Mouse (Mus musculus) thymus, postnatal 4 days (tissue): ENCODE results near the gene Fscb.

Source experiments
- DNase-seq: peaks from one replicate; pipeline ENCODE4 v3.0.0; 2021

Gene Fscb

DNA sequence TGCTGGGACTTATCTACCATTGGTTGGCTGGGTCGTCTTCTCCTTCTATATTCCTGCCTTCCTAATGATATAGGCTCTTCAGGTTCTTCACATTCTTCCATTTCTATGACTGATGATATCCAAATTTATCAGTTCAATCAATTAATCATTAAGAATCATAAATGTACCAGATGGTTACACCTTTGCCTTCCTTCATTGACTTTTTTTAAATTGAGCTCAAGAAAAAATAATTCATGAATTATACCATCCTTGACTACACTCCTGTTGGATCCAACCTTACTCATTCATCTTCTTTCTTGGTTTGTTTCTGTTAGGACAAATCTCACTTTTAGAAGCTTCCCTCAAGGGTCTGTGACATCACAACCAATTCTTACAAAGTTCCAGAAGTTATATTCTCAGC is at the start of gene Fscb:
Gene Fscb, minus strand, starts transcription at position 101 of the 400 bp plus-strand sequence.
- no peak for DNase-seq

DNA sequence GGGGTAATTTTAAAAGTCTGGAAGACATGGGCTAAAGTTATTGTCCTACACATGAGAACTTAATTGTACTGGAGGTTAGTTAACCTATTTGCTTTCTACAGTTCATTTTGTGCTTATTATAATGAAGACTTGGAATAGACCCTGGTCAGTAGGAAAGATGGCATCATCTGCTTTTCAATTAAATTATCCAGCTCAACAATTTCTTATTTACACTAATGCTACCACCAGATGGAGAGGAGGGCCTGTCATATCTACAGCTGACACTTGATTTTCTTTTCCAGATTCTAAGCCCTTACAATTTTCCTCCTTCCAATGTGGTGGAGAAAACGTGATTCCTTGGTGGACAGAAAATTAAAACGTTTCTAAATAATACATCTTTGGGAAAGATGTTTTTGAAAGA is 42.3 kb upstream of the Fscb start:
- DNase-seq: no peak

DNA sequence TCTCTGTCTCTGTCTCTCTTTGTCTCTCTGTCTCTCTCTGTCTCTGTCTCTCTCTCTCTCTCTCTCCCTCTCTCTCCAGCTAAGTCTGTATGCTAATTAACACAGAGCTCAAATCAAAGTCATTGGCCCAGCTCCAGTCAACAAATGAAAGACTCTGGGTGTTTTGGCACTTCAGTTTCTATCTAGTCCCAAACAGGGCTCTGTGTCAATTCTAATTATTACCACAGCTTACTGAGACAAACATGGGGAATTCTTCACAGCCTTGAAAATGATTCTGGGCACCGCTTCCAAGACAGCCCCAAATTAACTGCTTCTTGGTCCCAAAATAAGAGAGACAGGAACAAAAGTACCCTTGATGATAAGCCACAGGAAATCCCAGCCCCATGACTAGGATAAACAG is 38.9 kb upstream of the Fscb start:
- DNase-seq: no peak

DNA sequence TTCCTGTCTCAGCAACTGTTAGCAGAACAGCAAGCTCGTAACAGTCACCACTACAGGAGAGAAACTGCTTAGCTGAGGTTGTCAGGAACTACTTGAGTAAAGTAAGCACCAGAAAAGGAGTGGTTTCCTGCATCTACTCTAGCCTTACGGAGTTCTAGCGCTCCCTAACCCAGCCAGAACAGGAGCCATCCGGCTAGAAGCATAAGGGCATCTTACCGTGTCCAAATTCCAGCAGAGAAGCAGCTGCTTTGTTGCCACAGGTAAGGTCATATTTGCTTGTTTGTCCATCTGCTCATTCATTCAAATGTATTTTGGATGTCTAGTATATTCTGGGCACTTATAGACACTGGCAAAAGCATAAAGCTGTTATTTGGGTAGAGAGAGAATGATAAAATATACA is 23.2 kb upstream of the Fscb start:
- DNase-seq: no peak

DNA sequence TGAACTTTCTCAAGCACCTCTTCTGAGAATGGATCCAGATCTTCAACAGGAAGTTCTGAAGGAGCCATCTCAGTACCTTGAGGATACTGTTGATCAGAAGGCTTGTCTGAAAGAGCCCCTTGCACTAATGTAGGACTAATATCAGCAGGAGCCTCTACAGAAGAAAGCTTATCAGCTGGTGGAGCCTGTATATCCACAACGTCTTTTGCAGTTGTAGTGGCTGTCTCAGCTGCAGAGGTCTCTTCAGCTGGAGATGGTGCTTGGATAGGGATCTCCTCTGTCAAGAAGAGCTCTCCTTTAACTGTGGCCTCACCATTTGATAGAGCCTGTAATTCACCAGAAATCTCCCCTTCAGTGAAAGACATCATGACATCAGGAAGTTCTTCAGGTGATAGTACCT is 875 bp downstream of the Fscb start:
- no peak for DNase-seq

DNA sequence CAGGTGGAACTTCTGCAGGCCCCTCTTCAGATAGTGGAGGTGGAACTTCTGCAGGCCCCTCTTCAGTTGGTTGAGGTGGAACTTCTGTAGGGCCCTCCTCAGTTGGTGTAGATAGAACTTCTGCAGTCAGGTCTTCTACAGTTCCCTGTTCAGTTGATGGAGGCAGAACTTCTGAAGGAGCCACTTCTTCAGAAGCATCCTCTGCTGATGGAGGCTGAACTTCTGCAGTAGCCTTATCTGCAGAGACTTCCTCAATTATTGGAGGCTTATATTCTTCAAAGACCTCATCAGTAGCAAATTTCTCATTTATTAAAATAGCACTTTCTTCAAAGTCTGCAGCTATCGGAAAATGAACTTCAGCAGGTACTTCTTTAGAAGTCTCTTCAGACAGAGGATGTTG is 1.4 kb downstream of the Fscb start:
- DNase-seq: no peak

DNA sequence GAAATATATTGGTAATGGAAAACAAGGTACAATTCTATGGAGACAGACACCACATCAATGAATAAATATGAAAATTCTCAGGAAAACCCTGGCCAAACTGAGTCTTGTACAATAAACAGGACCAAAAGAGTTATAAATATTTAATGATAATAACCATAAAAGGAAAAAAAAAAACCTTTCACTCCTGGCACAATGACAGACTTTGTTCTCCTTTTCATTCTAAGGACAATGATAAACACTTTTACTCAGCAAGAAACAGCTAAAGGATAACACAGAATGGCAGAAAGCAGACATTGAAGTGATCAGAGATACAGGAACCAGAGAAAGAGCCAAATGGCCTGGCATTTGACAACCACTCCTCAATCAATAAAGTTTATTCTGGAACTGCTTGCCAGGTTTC is 19.3 kb downstream of the Fscb start:
- no peak for DNase-seq

DNA sequence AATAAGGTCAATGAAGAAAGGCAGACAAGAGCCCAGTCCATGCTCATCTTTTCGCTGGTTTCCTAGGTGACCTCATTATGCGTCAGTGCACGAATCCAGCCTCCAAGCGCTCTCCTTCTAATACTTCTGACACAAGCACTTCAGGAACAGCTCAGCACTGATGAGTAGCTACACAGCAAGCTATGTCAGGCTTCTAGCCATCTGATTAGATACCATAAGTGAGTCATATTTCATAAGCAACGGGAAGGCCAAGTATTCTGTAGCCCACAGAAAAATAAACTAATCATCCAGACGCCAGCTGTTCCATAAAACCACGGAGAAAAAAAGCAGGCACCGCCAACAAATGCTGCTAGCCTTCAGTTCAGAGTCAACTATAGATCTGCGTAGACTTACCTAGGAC is 24.6 kb downstream of the Fscb start:
- DNase-seq: no peak

DNA sequence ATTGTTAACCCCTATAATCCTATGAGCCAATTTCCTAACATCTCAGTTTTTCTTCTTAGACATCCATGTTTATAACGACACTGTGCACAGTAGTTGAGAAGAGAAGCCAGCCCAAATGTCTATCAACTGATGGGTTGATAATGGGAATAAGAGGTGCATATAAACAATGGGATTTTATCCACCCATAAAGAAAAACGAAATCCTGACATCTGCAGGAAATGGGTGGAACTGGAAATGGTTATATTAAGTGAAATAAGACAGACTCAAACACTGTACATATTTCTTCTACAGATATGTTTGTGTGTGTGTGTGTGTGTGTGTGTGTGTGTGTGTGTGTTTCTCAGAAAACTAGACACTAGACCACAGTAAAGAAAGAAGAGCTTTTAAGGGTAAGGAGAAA is 37.8 kb downstream of the Fscb start:
- DNase-seq: no peak
